Mouse (Mus musculus) embryonic facial prominence, embryonic 14.5 days (tissue): ENCODE results near the gene Gm49396. TPM values are rescaled to one million over a fixed set of nuclear protein-coding genes. Genes with fewer than 3 reads are reported as not detected.

Experiments used
- ATAC-seq: fragments of 200-750 bp; cut with Nextera tagmentation; 2 replicates; pipeline ENCODE4 v1.8.0; 2017; ENCODE audit warnings: low read depth, moderate number of reproducible peaks, moderate TSS enrichment
- DNase-seq: peaks from one replicate; pipeline ENCODE4 v3.0.0-alpha.2; 2015; ENCODE audit warnings: low spot score
- H3K27ac ChIP-seq: fragments of 300-500 bp; sonication (generic); replicated peaks from 2 replicates; pipeline ENCODE4 v1.5.1; 2014; ENCODE audit warnings: low read depth, mild to moderate bottlenecking, low read length, moderate library complexity
- H3K27me3 ChIP-seq: fragments of 300-500 bp; sonication (generic); replicated peaks from 2 replicates; pipeline ENCODE4 v1.6.1; 2014; ENCODE audit warnings: low read length; ENCODE audit not compliant: control insufficient read depth, insufficient read depth
- H3K36me3 ChIP-seq: fragments of 300-500 bp; sonication (generic); 2 replicates; pipeline ENCODE4 v1.6.1; 2014; ENCODE audit warnings: low read length, mixed read lengths; ENCODE audit not compliant: control insufficient read depth, insufficient read depth
- H3K4me1 ChIP-seq: fragments of 300-500 bp; sonication (generic); 2 replicates; pipeline ENCODE4 v1.6.1; 2014; ENCODE audit warnings: antibody characterized with exemption, low read length; ENCODE audit not compliant: control insufficient read depth, insufficient read depth
- H3K4me2 ChIP-seq: fragments of 300-500 bp; sonication (generic); 2 replicates; pipeline ENCODE4 v1.6.1; 2014; ENCODE audit warnings: low read depth, mild to moderate bottlenecking, low read length, moderate library complexity, mixed read lengths
- H3K4me3 ChIP-seq: fragments of 300-500 bp; sonication (generic); 2 replicates; pipeline ENCODE4 v1.5.1; 2014; ENCODE audit warnings: low read depth, mild to moderate bottlenecking, low read length
- H3K9ac ChIP-seq: fragments of 300-500 bp; sonication (generic); 2 replicates; pipeline ENCODE4 v1.6.1; 2014; ENCODE audit warnings: low read depth, mild to moderate bottlenecking, low read length, moderate library complexity, mixed read lengths
- H3K9me3 ChIP-seq: fragments of 300-500 bp; sonication (generic); 2 replicates; pipeline ENCODE4 v1.6.1; 2016; ENCODE audit warnings: low read length; ENCODE audit not compliant: control insufficient read depth
- WGBS: fragments of 180-500 bp; shearing (Covaris S2); extraction: QIAGEN DNeasy Blood & Tissue Kit; methylation state at CpG from one replicate; pipeline ENCODE4 v1.1.7; 2014; 5-methylcytosine and 5-hydroxymethylcytosine counted together
- polyA plus RNA-seq: library from polyadenylated mRNA; unstranded; fragments of >200 nt; fragmentation: Nextera tagmentation; extraction: Ambion mirVana; gene quantifications from 2 replicates; pipeline ENCODE4 v1.2.1, GENCODE M21; 2014

The Gm49396 gene
- polyA plus RNA-seq, 1 experiment from 2014 or later = 5.1 TPM

GRCm38 (mm10) chr7:30567555-30567954, 4.4 kb downstream of the Gm49396 start:
- no peak overlapping the region for H3K9ac ChIP-seq
- WGBS = 83% methylated on average over 11 of the region's 11 CpGs
- ATAC-seq = no peak

GRCm38 (mm10) chr7:30572389-30572788, 9.2 kb downstream of the Gm49396 start:
- Histone ChIP-seq H3K27me3 (no peaks in the 10 kb centered on the region), H3K4me2 (no peak overlapping the region), H3K36me3 (peaks cover 97% of the 10 kb centered on the region), H3K9me3 (no peaks in the 10 kb centered on the region), H3K9ac (no peak overlapping the region), H3K4me3 (no peak overlapping the region), H3K27ac (no peak overlapping the region), H3K4me1 (no peaks in the 10 kb centered on the region)
- 89% methylated on average over 5 of the region's 5 CpGs for WGBS
- no peak for DNase-seq
- ATAC-seq = no peak

More at GRCm38 (mm10) chr7:30567555-30567954, 4.4 kb downstream of the Gm49396 start:
- no peak overlapping the region for H3K4me2 ChIP-seq
- no peaks in the 10 kb centered on the region for H3K9me3 ChIP-seq
- no peaks in the 10 kb centered on the region; the same call in 1 of the 2 replicates for H3K4me1 ChIP-seq
- no peak overlapping the region for H3K4me3 ChIP-seq
- no peak for DNase-seq
- H3K27me3 ChIP-seq = no peaks in the 10 kb centered on the region
- H3K36me3 ChIP-seq = peaks cover 74% of the 10 kb centered on the region
- no peak overlapping the region for H3K27ac ChIP-seq

- Histone ChIP-seq H3K4me3 (no peak overlapping the region), H3K4me1 (no peaks in the 10 kb centered on the region), H3K36me3 (peaks cover 100% of the 10 kb centered on the region), H3K27me3 (no peaks in the 10 kb centered on the region), H3K27ac (no peak overlapping the region), H3K4me2 (no peak overlapping the region), H3K9me3 (no peaks in the 10 kb centered on the region), H3K9ac (no peak overlapping the region)
- ATAC-seq (no peak), DNase-seq (no peak)
- WGBS = 84% methylated on average over 2 of the region's 2 CpGs
Observed at GRCm38 (mm10) chr7:30572969-30573368, 9.8 kb downstream of the Gm49396 start.

GRCm38 (mm10) chr7:30579950-30580349, 16.8 kb downstream of the Gm49396 start:
- no peak for DNase-seq
- Histone ChIP-seq H3K4me3 (no peak overlapping the region), H3K36me3 (peaks cover 100% of the 10 kb centered on the region), H3K27ac (no peak overlapping the region), H3K9me3 (no peaks in the 10 kb centered on the region), H3K4me2 (no peak overlapping the region), H3K9ac (no peak overlapping the region), H3K4me1 (no peaks in the 10 kb centered on the region), H3K27me3 (no peaks in the 10 kb centered on the region)
- no peak for ATAC-seq
- WGBS = 87% methylated on average over 8 of the region's 8 CpGs

GRCm38 (mm10) chr7:30581547-30581946, 18.4 kb downstream of the Gm49396 start:
- no peak for ATAC-seq
- Histone ChIP-seq H3K9me3 (no peaks in the 10 kb centered on the region), H3K4me1 (no peaks in the 10 kb centered on the region), H3K27me3 (no peaks in the 10 kb centered on the region), H3K4me2 (no peak overlapping the region), H3K9ac (no peak overlapping the region), H3K27ac (no peak overlapping the region), H3K4me3 (no peak overlapping the region), H3K36me3 (peaks cover 100% of the 10 kb centered on the region)
- no peak for DNase-seq
- 95% methylated on average over 16 of the region's 16 CpGs for WGBS

- H3K9ac ChIP-seq = no peak overlapping the region
- no peak overlapping the region for H3K4me2 ChIP-seq
- H3K27me3 ChIP-seq = no peaks in the 10 kb centered on the region
- H3K36me3 ChIP-seq = peaks cover 74% of the 10 kb centered on the region
- H3K4me1 ChIP-seq = peaks cover 7% of the 10 kb centered on the region; the same call in 1 of the 2 replicates
- 95% methylated on average over 10 of the region's 10 CpGs for WGBS
- no peak overlapping the region for H3K4me3 ChIP-seq
- ATAC-seq = no peak
- DNase-seq = no peak
- no peak overlapping the region for H3K27ac ChIP-seq
- H3K9me3 ChIP-seq = no peaks in the 10 kb centered on the region
Observed at GRCm38 (mm10) chr7:30584339-30584738, 21.2 kb downstream of the Gm49396 start.

- Histone ChIP-seq H3K27me3 (no peaks in the 10 kb centered on the region), H3K36me3 (peaks cover 66% of the 10 kb centered on the region), H3K9ac (no peak overlapping the region), H3K9me3 (no peaks in the 10 kb centered on the region), H3K4me2 (no peak overlapping the region), H3K4me3 (no peak overlapping the region), H3K4me1 (peaks cover 7% of the 10 kb centered on the region; the same call in 1 of the 2 replicates), H3K27ac (no peak overlapping the region)
- no peak for DNase-seq
- WGBS = 96% methylated on average over 7 of the region's 7 CpGs
- no peak for ATAC-seq
Observed at GRCm38 (mm10) chr7:30585170-30585569, 22.0 kb downstream of the Gm49396 start.

- DNase-seq (no peak), ATAC-seq (no peak)
- H3K9ac ChIP-seq = peak overlapping the region; percentile 96; the same call in 1 of the 2 replicates
- no peak overlapping the region for H3K4me2 ChIP-seq
- H3K27ac ChIP-seq = no peak overlapping the region
- H3K9me3 ChIP-seq = no peaks in the 10 kb centered on the region
- WGBS = 91% methylated on average over 28 of the region's 28 CpGs
- H3K36me3 ChIP-seq = peaks cover 52% of the 10 kb centered on the region
- no peaks in the 10 kb centered on the region for H3K27me3 ChIP-seq
- H3K4me3 ChIP-seq = peak overlapping the region; percentile 94
- peaks cover 7% of the 10 kb centered on the region; the same call in 1 of the 2 replicates for H3K4me1 ChIP-seq
Observed at GRCm38 (mm10) chr7:30586455-30587020, 23.4 kb downstream of the Gm49396 start.
